Mouse (Mus musculus): ENCODE data around the gene Rgcc. TPM values are rescaled to one million over a fixed set of nuclear protein-coding genes. Genes with fewer than 3 reads are reported as not detected.

Gene Rgcc
- polyA plus RNA-seq, 1 experiment from 2014 or later, result 70.7 TPM

GRCm38 (mm10) chr14:79272188-79272694, 29.2 kb downstream of the Rgcc start:
- Histone ChIP-seq H3K4me2 (ENCODE audit: low read length) (no peak overlapping the region), H3K27me3 (ENCODE audit: insufficient read depth, low read length) (no peaks in the 10 kb centered on the region), H3K4me1 (replicated peaks; ENCODE audit: insufficient read depth, low read length) (0 out of 2 replicates have a peak, but pooled peaks cover 8% of the 10 kb centered on the region), H3K27ac (no peak overlapping the region), H3K36me3 (ENCODE audit: insufficient read depth, low read length) (no peaks in the 10 kb centered on the region), H3K4me3 (replicated peaks; ENCODE audit: low read depth, low read length) (no peak overlapping the region), H3K9me3 (replicated peaks; ENCODE audit: low read length) (no peaks in the 10 kb centered on the region), H3K9ac (ENCODE audit: low read depth, low read length) (no peak overlapping the region)
- no peak for TF ChIP-seq CTCF (IDR thresholded peaks at IDR 0.05; ENCODE audit: low read depth)
- ATAC-seq (replicated peaks; ENCODE audit: low FRiP score, low read depth) (no peak), DNase-seq (ENCODE audit: low spot score) (no peak)
- WGBS, result 92% methylated on average over 3 of the region's 3 CpGs

- H3K4me2 ChIP-seq (ENCODE audit: low read length), result no peak overlapping the region
- TF ChIP-seq CTCF (IDR thresholded peaks at IDR 0.05; ENCODE audit: low read depth), result no peak
- DNase-seq (ENCODE audit: low spot score) (peak; percentile 61), ATAC-seq (replicated peaks; ENCODE audit: low FRiP score, low read depth) (no peak)
- WGBS, result 58% methylated on average over 1 of the region's 1 CpGs
- H3K36me3 ChIP-seq (ENCODE audit: insufficient read depth, low read length), result no peaks in the 10 kb centered on the region
- H3K9me3 ChIP-seq (replicated peaks; ENCODE audit: low read length), result no peaks in the 10 kb centered on the region
- no peaks in the 10 kb centered on the region for H3K27me3 ChIP-seq (ENCODE audit: insufficient read depth, low read length)
- no peak overlapping the region for H3K9ac ChIP-seq (ENCODE audit: low read depth, low read length)
- no peak overlapping the region for H3K4me3 ChIP-seq (replicated peaks; ENCODE audit: low read depth, low read length)
- H3K4me1 ChIP-seq (replicated peaks; ENCODE audit: insufficient read depth, low read length), result no peaks in the 10 kb centered on the region
- H3K27ac ChIP-seq, result no peak overlapping the region
Measured at GRCm38 (mm10) chr14:79269551-79269950, 31.9 kb downstream of the Rgcc start.

GRCm38 (mm10) chr14:79267878-79268277, 33.6 kb downstream of the Rgcc start:
- Histone ChIP-seq H3K4me3 (replicated peaks; ENCODE audit: low read depth, low read length) (no peak overlapping the region), H3K9ac (ENCODE audit: low read depth, low read length) (no peak overlapping the region), H3K4me1 (replicated peaks; ENCODE audit: insufficient read depth, low read length) (no peaks in the 10 kb centered on the region), H3K27ac (no peak overlapping the region), H3K9me3 (replicated peaks; ENCODE audit: low read length) (no peaks in the 10 kb centered on the region), H3K27me3 (ENCODE audit: insufficient read depth, low read length) (no peaks in the 10 kb centered on the region), H3K36me3 (ENCODE audit: insufficient read depth, low read length) (no peaks in the 10 kb centered on the region), H3K4me2 (ENCODE audit: low read length) (no peak overlapping the region)
- ATAC-seq (replicated peaks; ENCODE audit: low FRiP score, low read depth) (no peak), DNase-seq (ENCODE audit: low spot score) (no peak)
- 92% methylated on average over 10 of the region's 10 CpGs for WGBS
- no peak for TF ChIP-seq CTCF (IDR thresholded peaks at IDR 0.05; ENCODE audit: low read depth)

GRCm38 (mm10) chr14:79267382-79267781, 34.1 kb downstream of the Rgcc start:
- Histone ChIP-seq H3K27ac (no peak overlapping the region), H3K27me3 (ENCODE audit: insufficient read depth, low read length) (no peaks in the 10 kb centered on the region), H3K36me3 (ENCODE audit: insufficient read depth, low read length) (no peaks in the 10 kb centered on the region), H3K4me3 (replicated peaks; ENCODE audit: low read depth, low read length) (no peak overlapping the region), H3K4me1 (replicated peaks; ENCODE audit: insufficient read depth, low read length) (no peaks in the 10 kb centered on the region), H3K4me2 (ENCODE audit: low read length) (no peak overlapping the region), H3K9me3 (replicated peaks; ENCODE audit: low read length) (no peaks in the 10 kb centered on the region), H3K9ac (ENCODE audit: low read depth, low read length) (no peak overlapping the region)
- no peak for TF ChIP-seq CTCF (IDR thresholded peaks at IDR 0.05; ENCODE audit: low read depth)
- ATAC-seq (replicated peaks; ENCODE audit: low FRiP score, low read depth), result no peak
- DNase-seq (ENCODE audit: low spot score), result no peak
- 70% methylated on average over 1 of the region's 1 CpGs for WGBS

- Histone ChIP-seq H3K36me3 (ENCODE audit: insufficient read depth, low read length) (no peaks in the 10 kb centered on the region), H3K4me3 (replicated peaks; ENCODE audit: low read depth, low read length) (no peak overlapping the region), H3K9ac (ENCODE audit: low read depth, low read length) (no peak overlapping the region), H3K27me3 (ENCODE audit: insufficient read depth, low read length) (no peaks in the 10 kb centered on the region), H3K4me1 (replicated peaks; ENCODE audit: insufficient read depth, low read length) (no peaks in the 10 kb centered on the region), H3K27ac (no peak overlapping the region), H3K4me2 (ENCODE audit: low read length) (no peak overlapping the region), H3K9me3 (replicated peaks; ENCODE audit: low read length) (no peaks in the 10 kb centered on the region)
- TF ChIP-seq CTCF (IDR thresholded peaks at IDR 0.05; ENCODE audit: low read depth), result no peak
- ATAC-seq (replicated peaks; ENCODE audit: low FRiP score, low read depth), result no peak
- DNase-seq (ENCODE audit: low spot score), result no peak
Measured at GRCm38 (mm10) chr14:79266408-79266807, 35.0 kb downstream of the Rgcc start.

GRCm38 (mm10) chr14:79265738-79266137, 35.7 kb downstream of the Rgcc start:
- no peak for TF ChIP-seq CTCF (IDR thresholded peaks at IDR 0.05; ENCODE audit: low read depth)

GRCm38 (mm10) chr14:79263321-79263720, 38.1 kb downstream of the Rgcc start:
- no peaks in the 10 kb centered on the region for H3K9me3 ChIP-seq (replicated peaks; ENCODE audit: low read length)
- H3K4me1 ChIP-seq (replicated peaks; ENCODE audit: insufficient read depth, low read length), result no peaks in the 10 kb centered on the region
- ATAC-seq (replicated peaks; ENCODE audit: low FRiP score, low read depth) (no peak), DNase-seq (ENCODE audit: low spot score) (no peak)
- no peak for TF ChIP-seq CTCF (IDR thresholded peaks at IDR 0.05; ENCODE audit: low read depth)
- no peak overlapping the region for H3K4me3 ChIP-seq (replicated peaks; ENCODE audit: low read depth, low read length)
- H3K27me3 ChIP-seq (ENCODE audit: insufficient read depth, low read length), result no peaks in the 10 kb centered on the region
- H3K27ac ChIP-seq, result no peak overlapping the region
- 80% methylated on average over 3 of the region's 3 CpGs for WGBS
- no peak overlapping the region for H3K9ac ChIP-seq (ENCODE audit: low read depth, low read length)
- no peak overlapping the region for H3K4me2 ChIP-seq (ENCODE audit: low read length)
- no peaks in the 10 kb centered on the region for H3K36me3 ChIP-seq (ENCODE audit: insufficient read depth, low read length)

More at GRCm38 (mm10) chr14:79265738-79266137, 35.7 kb downstream of the Rgcc start:
- no peak for ATAC-seq (replicated peaks; ENCODE audit: low FRiP score, low read depth)
- H3K4me3 ChIP-seq (replicated peaks; ENCODE audit: low read depth, low read length), result no peak overlapping the region
- no peak overlapping the region for H3K27ac ChIP-seq
- no peak for DNase-seq (ENCODE audit: low spot score)
- no peak overlapping the region for H3K4me2 ChIP-seq (ENCODE audit: low read length)
- 85% methylated on average over 6 of the region's 6 CpGs for WGBS
- H3K4me1 ChIP-seq (replicated peaks; ENCODE audit: insufficient read depth, low read length), result no peaks in the 10 kb centered on the region
- H3K9me3 ChIP-seq (replicated peaks; ENCODE audit: low read length), result no peaks in the 10 kb centered on the region
- no peaks in the 10 kb centered on the region for H3K27me3 ChIP-seq (ENCODE audit: insufficient read depth, low read length)
- no peak overlapping the region for H3K9ac ChIP-seq (ENCODE audit: low read depth, low read length)
- H3K36me3 ChIP-seq (ENCODE audit: insufficient read depth, low read length), result no peaks in the 10 kb centered on the region
